Mouse (Mus musculus): ENCODE measurements around the gene Aqp9. TPM values are rescaled to one million over a fixed set of nuclear protein-coding genes. Genes with fewer than 3 reads are reported as not detected.

The Aqp9 gene
- polyA plus RNA-seq, 1 experiment from 2014 or later = 0.10 TPM

DNA sequence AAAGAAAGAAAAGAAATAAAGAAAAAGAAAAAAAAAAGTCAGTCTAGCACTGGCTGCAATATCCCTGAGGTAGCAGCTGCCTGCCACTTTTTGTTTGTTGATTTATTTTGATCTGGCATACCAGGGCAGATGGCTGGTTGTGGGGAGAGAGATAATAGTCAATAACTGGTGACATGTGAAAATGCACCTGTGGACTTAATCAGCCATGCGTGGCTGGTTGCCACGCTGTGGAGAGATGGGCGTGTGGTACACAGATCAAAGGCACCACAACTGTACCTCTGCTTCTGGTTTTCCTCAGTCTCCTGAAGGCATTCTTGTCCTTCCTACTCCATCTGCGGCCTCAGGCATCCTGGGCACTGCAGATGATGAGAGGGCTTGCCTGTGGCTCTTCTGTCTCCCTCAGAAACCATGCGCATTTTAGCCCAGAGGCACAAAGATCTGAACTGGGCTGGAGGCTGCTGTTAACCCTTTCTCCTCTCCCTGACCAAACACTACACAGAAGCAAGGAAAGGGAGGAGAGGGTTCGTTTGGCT, 103.1 kb downstream of the Aqp9 start:
- Histone ChIP-seq H3K36me3 (no peaks in the 10 kb centered on the region), H3K27ac (no peak overlapping the region), H3K4me1 (replicated peaks) (peaks cover 10% of the 10 kb centered on the region; the same call in 1 of the 2 replicates), H3K9me3 (no peaks in the 10 kb centered on the region), H3K4me3 (no peak overlapping the region), H3K27me3 (ENCODE audit: insufficient read depth, poor library complexity, severe bottlenecking) (no peaks in the 10 kb centered on the region)
- DNase-seq (ENCODE audit: low spot score) = no peak
- whole genome bisulfite sequencing = 75% methylated on average over 6 of the region's 6 CpGs

GRCm38 (mm10) chr9:71064291-71064840, 104.1 kb downstream of the Aqp9 start:
- no peaks in the 10 kb centered on the region for H3K27me3 ChIP-seq (ENCODE audit: insufficient read depth, poor library complexity, severe bottlenecking)
- 76% methylated on average over 8 of the region's 8 CpGs for WGBS
- peaks cover 10% of the 10 kb centered on the region; the same call in 1 of the 2 replicates for H3K4me1 ChIP-seq (replicated peaks)
- no peaks in the 10 kb centered on the region for H3K9me3 ChIP-seq
- no peak for DNase-seq (ENCODE audit: low spot score)
- H3K27ac ChIP-seq = no peak overlapping the region
- H3K4me3 ChIP-seq = no peak overlapping the region
- no peaks in the 10 kb centered on the region for H3K36me3 ChIP-seq

DNA sequence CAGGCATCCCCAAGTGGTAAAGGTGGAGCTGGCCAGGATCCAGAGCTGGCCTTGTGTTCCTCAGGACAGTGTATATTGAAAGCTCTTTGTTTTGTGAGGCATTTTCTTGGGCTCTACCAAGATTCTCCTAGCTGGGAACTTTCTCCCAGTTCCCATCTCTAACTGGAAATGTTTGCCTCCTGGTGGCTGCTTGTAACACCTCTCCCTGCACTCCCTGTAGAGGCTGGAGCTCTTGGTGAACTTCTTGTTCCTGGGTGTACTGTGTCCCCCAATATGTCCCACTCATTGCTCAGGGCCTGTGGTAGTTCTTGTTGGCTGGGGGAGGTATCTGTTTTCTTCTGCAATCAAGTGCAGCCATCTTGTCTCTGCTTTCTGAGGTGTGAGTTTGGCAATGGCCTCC, 104.9 kb downstream of the Aqp9 start:
- no peaks in the 10 kb centered on the region for H3K36me3 ChIP-seq
- H3K27me3 ChIP-seq (ENCODE audit: insufficient read depth, poor library complexity, severe bottlenecking) = no peaks in the 10 kb centered on the region
- DNase-seq (ENCODE audit: low spot score) = no peak
- no peak overlapping the region for H3K27ac ChIP-seq
- no peak overlapping the region for H3K4me3 ChIP-seq
- no peaks in the 10 kb centered on the region for H3K9me3 ChIP-seq
- peaks cover 10% of the 10 kb centered on the region; the same call in 1 of the 2 replicates for H3K4me1 ChIP-seq (replicated peaks)

DNA sequence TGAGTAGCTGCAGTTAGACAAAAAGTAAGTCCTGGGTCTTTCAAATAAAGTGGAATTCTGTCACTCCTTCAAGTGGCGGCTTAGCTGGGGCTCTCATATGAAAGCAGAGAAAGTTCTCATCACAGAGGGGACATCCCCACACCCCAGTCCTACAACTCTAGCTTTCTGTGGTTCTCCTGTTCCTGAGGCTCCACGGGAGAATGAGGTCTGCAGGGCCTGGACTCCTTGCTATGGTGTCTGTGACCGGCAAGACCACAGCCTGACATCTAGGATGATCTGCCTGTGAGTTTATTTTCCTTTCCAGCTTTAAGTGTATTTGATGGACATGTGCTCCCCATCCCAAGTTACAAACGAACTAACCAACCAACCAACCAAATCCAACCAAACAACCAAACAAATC, 105.5 kb downstream of the Aqp9 start:
- H3K27ac ChIP-seq = no peak overlapping the region
- no peaks in the 10 kb centered on the region for H3K36me3 ChIP-seq
- H3K4me3 ChIP-seq = no peak overlapping the region
- H3K4me1 ChIP-seq (replicated peaks) = peaks cover 10% of the 10 kb centered on the region; the same call in 1 of the 2 replicates
- H3K9me3 ChIP-seq = no peaks in the 10 kb centered on the region
- no peak for DNase-seq (ENCODE audit: low spot score)
- H3K27me3 ChIP-seq (ENCODE audit: insufficient read depth, poor library complexity, severe bottlenecking) = no peaks in the 10 kb centered on the region
- 78% methylated on average over 4 of the region's 4 CpGs for WGBS

- no peak overlapping the region for H3K27ac ChIP-seq
- no peaks in the 10 kb centered on the region for H3K9me3 ChIP-seq
- H3K4me1 ChIP-seq (replicated peaks) = peaks cover 10% of the 10 kb centered on the region; the same call in 1 of the 2 replicates
- DNase-seq (ENCODE audit: low spot score) = no peak
- no peak overlapping the region for H3K4me3 ChIP-seq
- no peaks in the 10 kb centered on the region for H3K36me3 ChIP-seq
- H3K27me3 ChIP-seq (ENCODE audit: insufficient read depth, poor library complexity, severe bottlenecking) = no peaks in the 10 kb centered on the region
Observed at GRCm38 (mm10) chr9:71062301-71062700, 106.2 kb downstream of the Aqp9 start.

Other genes starting within 250 kb of the Aqp9 start
- not detected in 2 replicates for gene Lipc, start 216.5 kb downstream of the Aqp9 start, polyA plus RNA-seq (2016; fragmentation: Nextera tagmentation; extraction: Ambion mirVana)
- gene Aldh1a2, start 47.1 kb upstream of the Aqp9 start, polyA plus RNA-seq (2016; fragmentation: Nextera tagmentation; extraction: Ambion mirVana) = 0.80 and 5.7 TPM in 2 replicates